Mouse (Mus musculus): Measurements from ENCODE around the gene Rabgef1.

Rabgef1 gene

DNA sequence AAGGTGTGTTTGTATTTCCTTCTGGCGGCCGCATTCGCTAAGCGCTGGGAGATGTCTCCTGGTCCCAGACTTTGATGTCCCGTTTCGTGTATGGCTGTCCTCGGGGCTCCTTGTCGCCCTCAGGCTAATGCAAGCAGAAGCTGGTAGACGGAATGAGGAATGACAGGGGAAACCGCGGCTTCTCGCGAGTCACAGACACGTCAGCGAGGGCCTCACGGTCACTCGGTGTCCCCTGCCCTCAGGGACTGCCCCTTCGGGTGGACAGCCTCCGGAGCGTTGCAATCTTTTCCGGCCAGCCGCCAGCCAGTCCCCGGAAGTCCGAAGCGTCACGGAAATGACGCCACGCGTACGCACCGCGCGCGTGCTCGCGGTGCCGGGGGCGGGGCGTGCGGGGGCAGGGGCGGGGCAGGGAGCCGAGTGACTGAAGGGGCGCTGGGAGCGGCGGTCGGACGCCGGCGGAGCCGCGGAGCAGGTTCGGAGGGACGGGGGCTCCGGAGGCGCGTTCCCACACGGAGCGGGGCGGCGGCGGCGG lies at the start of gene Rabgef1:
TSS of gene Rabgef1 (plus strand) at position 376 of the 532 bp plus-strand sequence.
- peak; percentile 94 for DNase-seq (ENCODE audit: low read depth)

DNA sequence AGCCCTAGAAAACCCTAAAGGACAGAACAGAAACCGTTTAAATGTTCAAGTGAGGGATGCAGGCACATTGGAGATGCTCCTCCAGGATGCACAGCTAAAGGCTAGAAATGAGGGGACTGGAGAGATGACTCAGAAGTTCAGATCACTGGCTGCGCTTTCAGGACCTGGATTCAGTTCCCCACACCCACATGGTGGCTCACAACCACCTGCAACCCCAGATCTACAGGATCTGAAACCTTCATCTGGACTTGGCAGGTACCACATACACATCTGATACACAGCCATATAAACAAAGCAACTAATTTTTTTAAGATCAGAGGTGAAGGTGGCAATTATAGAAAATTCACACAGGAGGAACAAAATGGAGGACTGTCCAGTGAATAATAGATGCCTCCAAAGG lies 49.2 kb upstream of the Rabgef1 start:
- no peak for DNase-seq (ENCODE audit: low read depth)

- DNase-seq (ENCODE audit: low read depth), result no peak
Observed at GRCm38 (mm10) chr5:130124271-130124670, 47.3 kb upstream of the Rabgef1 start.

DNA sequence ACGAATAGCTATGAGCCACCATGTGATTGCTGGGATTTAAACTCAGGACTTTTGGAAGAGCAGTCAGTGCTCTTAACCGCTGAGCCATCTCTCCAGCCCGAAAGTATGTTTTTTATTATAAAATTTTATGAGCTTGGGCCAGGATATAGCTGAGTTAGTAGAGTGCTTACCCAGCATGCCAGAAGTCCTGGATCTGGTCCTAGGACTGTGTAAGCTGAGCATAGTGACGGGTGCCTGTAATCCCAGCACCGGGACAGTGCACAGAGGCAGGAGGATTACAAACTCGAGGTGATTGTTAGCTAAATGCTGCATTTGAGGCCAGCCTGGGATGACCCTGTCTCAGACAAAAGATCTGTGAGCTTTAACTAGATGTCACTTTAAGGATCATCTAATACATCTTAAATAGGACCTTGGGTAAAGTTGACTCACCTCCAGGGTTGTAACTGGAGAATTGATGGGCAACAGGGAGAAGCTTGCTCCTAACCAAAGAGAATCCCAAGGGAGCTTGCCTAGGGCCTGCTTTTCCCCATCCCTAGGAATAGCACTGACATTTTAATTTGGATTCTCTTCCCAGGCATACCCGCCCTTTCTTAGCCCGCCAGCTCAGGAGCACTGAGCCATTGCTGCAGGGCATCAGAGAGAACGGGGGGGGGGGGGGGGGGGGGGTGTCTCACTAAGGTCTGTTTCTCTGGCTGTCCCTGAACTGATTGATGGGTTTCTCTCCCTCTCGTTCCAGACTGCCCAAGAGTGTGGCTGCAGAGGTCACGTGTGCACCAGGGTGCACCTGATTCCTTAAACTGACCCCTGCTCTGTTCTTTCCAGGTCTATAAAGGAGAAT lies 42.7 kb upstream of the Rabgef1 start:
- DNase-seq (ENCODE audit: low read depth), result peak; percentile 74

GRCm38 (mm10) chr5:130129524-130129793 lies 42.1 kb upstream of the Rabgef1 start:
- peak; percentile 50 for DNase-seq (ENCODE audit: low read depth)

GRCm38 (mm10) chr5:130136597-130136996 lies 35.0 kb upstream of the Rabgef1 start:
- DNase-seq (ENCODE audit: low read depth), result no peak

DNA sequence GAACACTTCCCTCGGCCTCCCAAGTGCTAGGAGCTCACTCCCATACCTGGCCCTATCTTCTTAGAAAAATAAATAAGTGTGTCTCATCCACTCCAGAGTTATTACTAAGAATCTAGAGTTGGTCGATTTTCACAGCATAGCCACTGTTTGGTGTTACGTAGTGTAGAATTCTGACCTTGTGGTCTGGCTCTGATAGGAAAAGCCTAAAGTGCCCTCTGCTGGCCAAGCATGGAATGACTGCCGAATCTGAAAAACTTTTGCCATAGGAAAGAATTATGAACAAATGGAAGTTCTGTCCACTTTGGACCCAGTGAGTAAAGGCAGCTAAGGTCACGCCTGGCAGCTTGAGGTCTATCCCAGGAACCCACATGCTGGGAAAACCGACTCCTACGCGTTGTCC lies 32.2 kb upstream of the Rabgef1 start:
- peak; percentile 94 for DNase-seq (ENCODE audit: low read depth)

GRCm38 (mm10) chr5:130141138-130141537 lies 30.5 kb upstream of the Rabgef1 start:
- DNase-seq (ENCODE audit: low read depth), result peak; percentile 76

DNA sequence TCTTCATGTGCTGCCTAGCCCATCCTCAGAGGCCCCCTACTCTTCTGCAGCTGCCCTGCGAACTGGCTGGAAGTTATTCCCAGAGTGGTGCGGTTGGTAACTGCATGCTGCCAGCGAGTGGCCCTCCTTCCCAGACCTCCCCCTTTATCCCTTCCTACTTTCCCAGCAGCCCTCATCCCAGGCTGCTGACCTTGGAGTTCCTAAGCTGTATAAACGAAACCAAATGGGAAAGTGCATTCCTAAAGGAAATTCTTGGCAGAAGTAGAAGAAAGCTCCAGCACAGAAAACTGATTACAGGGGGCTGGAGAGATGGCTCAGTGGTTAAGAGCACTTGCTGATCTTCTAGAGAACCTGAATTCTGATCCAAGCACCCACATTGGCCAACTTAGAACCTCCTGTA lies 29.6 kb upstream of the Rabgef1 start:
- DNase-seq (ENCODE audit: low read depth), result peak; percentile 90

- no peak for DNase-seq (ENCODE audit: low read depth)
Observed at GRCm38 (mm10) chr5:130143101-130143500, 28.5 kb upstream of the Rabgef1 start.

DNA sequence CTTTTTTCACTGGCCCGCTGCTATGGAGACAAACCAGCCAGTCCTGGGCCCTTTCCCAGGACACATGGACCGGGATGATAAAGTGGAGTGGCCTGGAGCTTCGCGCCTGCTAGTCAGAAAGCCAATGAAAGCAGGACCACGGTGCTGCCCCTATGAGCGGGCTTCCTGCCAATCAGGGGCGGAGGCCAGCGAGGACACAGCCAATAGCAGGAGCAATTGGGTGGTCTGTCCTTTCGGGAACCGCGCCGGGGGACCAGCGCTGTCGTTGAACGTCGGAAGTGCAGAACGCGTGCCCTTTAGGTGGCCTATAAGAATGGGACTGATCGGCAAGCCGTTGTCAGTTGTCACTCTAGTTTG lies 27.6 kb upstream of the Rabgef1 start:
- DNase-seq (ENCODE audit: low read depth), result no peak

DNA sequence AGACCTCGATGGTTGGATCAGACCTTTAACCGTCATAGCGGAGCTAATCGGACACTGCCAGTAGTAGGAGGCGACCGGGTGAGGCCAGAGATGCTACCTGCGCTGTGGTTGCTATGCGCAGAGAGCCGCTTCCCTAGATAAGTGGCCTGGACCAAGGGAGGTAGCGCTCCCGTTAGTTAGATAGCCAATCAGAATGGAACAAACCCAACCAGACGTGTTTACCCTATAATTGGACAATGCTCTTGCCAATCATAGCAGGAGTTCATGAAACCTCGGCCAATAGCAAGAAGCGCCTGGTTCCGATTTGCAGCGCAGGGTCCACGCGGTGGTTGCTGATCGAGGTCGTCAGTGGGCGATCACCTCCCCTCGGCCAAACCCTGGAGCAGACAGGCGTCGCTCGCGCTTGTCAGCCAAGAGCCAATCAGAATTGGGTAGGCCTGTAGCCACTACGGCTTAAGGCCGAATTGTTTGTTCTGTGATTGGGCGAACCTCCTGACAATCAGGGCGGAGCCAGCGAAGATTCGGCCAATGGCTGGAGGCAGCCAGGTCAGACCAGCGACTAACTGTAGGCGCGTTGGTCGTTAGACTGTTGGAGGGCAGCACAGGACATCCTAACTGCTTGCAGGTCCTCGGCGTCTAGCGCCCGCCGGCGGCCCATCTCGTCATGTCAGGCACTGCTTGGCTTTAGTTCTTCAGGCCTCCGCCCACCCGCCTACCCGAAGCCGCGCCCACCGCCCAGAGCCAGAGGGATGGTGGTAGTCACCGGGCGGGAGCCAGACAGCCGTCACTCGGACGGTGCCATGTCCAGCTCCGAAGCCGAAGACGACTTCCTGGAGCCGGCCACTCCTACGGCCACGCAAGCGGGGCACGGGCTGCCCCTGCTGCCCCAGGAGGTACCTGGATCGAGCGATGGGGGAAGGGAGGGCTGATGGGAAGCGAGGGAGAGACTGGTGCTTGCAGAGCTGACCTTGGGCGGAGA lies 27.0 kb upstream of the Rabgef1 start, which contains the start of gene Kctd7:
TSS of gene Kctd7 (plus strand) at position 528 of the 979 bp plus-strand sequence.
- peak; percentile 95 for DNase-seq (ENCODE audit: low read depth)

- DNase-seq (ENCODE audit: low read depth), result peak; percentile 40
Observed at GRCm38 (mm10) chr5:130145961-130146360, 25.6 kb upstream of the Rabgef1 start.

DNA sequence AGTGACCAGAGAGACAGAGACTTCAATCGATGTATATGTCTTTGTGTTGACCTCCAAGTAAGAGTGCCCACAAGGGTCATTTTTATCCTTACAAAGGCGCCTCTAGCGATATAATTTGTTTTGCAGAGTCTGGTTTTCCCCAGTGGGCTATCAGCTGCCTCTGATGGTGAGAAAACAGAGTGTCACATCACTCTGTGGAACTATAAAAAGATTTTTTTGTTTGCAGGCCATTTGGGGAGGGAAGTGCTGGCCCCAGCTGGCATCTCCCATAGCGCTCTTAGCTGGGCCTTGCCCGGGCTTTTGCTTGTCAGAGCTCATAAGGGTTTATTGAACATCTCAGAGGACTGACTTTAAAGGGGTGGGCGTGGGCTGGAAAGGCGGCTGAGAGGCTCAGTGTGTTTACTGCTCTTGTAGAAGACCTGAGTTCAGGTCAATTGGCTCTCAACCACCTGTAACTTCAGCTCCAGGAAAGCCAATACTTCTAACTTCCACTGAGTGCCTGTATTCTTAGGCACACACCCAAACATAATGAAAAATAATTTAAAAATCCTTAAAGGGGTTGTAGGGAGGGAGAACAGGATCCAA lies 21.8 kb upstream of the Rabgef1 start:
- no peak for DNase-seq (ENCODE audit: low read depth)

DNA sequence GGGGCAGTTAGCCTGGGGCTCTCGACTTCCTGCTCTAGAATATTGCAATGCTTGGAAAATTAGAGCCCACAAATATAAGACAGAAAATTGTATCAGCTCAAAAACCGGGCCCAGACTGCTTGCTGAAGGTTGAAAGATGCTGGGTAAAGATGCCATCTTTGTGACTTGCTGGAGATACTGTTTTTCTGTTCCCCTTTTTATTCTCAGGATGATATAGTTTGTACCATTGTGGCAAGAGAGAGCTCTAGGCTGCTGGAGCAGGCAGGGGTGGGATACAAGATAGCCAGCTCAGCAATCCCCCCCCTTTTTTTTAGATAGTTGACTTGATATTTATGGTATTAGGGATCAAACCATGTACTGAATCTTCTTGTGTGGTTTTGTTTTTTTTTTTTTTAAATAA lies 17.3 kb upstream of the Rabgef1 start:
- DNase-seq (ENCODE audit: low read depth), result no peak

GRCm38 (mm10) chr5:130158545-130158944 lies 13.1 kb upstream of the Rabgef1 start:
- no peak for DNase-seq (ENCODE audit: low read depth)

- peak; percentile 50 for DNase-seq (ENCODE audit: low read depth)
Observed at GRCm38 (mm10) chr5:130159761-130160201, 11.8 kb upstream of the Rabgef1 start.

GRCm38 (mm10) chr5:130163670-130164069 lies 7.9 kb upstream of the Rabgef1 start:
- DNase-seq (ENCODE audit: low read depth), result peak; percentile 93

GRCm38 (mm10) chr5:130165213-130165612 lies 6.4 kb upstream of the Rabgef1 start:
- no peak for DNase-seq (ENCODE audit: low read depth)

- DNase-seq (ENCODE audit: low read depth), result no peak
Observed at GRCm38 (mm10) chr5:130169109-130169508, 2.5 kb upstream of the Rabgef1 start.

DNA sequence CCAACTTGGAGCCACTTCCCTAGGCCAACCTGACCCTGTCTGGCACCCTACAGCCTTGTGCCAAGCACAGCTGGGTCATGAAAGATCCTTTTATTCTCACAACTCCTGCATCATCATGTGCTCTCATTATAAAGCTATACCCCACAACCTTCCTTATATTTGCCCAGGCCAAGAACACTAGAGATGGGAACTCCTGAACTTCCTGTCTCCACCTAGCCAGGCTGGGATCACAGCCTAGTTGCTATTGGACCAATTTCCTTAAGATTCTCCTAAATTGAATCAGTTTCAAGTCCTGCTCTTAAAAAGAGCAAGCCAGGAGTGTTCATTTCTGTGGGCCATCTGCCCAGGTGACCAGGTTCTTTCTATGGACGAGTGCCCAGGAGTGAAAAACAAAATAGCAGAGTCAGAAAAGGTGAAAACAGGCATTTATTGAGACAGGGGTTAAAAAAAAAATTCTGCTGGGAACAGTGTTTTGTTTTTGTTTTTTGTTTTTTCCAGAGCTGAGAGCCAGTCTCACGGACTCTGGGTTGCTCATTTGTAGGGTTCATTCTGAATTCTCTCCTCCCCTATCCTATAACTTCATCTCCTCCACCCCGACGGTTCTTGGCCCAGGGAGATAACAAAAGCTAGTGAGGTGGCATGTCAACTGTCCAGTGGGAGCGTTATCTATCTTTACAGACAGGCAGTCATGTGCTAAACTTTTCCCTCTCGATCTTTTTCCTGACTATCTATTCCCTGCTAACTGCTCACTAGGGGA lies 754 bp upstream of the Rabgef1 start:
- no peak for DNase-seq (ENCODE audit: low read depth)

All from NIH3T3 (cell line).